Mouse (Mus musculus) erythroblast, embryonic 14.5 days (primary cell): Measurements from ENCODE around the gene Nol3.

Experiments used
- GATA1 ChIP-seq: IDR thresholded peaks from 2 replicates; pipeline ENCODE4 v1.6.1; 2012; ENCODE audit warnings: low read length, inconsistent platforms, mixed read lengths
- TAL1 ChIP-seq: IDR thresholded peaks from 3 replicates; pipeline ENCODE4 v1.6.1; 2012; ENCODE audit warnings: low read length, inconsistent platforms, mixed read lengths

DNA sequence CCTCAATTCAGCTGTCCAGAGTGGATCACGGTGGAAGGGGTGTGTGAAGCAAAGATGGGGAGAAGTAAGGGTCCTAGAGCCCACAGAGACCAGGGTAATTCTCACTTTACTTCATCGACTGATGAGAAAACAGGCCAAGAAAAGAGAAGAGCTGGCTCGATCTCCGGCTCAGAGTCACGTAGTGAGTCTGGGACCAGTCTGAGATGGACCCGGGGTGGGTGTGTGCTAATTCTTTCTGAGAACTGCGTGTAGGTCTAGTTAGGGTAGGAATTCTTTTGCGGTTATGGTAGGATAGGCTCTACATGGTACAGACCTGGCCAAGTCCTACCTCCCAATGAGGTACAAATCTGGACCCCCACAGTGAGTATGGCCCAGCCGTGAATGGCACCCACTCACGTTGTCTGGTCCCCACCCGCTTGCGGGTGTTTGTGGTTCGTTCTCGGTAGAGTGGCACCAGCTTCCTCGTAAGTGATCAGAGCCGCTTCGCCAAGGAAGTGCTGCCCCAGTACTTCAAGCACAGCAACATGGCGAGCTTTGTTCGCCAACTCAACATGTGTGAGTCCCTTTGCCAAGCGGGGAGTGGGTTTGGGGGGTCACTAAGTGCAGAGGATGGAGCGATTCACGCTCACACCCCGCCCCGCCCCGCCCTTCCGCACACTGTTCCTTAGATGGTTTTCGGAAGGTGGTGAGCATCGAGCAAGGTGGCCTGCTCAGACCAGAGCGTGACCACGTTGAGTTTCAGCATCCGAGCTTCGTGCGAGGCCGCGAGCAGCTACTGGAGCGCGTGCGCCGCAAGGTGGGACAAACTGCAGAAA is 5.6 kb upstream of the Nol3 start:
- TF ChIP-seq GATA1: no peak
- no peak for TF ChIP-seq TAL1
